Mouse (Mus musculus): ENCODE results near the gene Defb20. TPM values are rescaled to one million over a fixed set of nuclear protein-coding genes. Genes with fewer than 3 reads are reported as not detected.
A peak's percentile ranks its signal among the peaks of the same experiment; 100 is the strongest.

Gene Defb20
- polyA plus RNA-seq, 1 experiment from 2014 or later, result not detected

DNA sequence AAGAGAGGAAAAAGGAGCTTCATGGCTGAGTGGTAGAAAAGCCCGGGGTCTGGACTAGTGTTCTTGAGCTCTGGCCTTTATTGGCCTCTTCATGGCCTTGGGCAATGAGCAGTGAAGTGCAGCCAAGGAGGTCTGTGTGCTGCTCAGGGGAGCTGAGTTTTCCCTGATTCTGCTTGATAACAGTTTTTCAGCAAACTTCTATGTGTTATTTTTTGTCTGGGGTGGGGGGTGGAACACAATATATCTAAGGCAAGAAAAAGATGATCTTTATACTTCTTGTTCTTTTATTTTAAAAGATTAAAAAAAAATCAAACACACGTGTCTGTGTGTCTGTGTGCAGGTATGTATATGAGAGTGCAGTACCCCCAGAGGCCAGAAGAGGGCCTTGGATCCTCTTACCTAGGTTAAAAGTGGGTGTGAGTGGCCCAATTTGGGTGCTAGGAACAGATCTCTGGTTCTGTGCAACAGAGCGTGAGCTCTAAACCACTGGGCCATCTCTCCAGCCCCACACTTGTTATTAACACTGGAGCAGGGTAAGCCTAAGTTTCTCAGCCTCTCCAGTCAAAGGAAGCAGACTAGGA lies 12.2 kb upstream of the Defb20 start, which contains the start of gene Defb23:
Defb23 (minus strand) TSS at position 51 of the 581 bp plus-strand sequence.
- H3K36me3 ChIP-seq (ENCODE audit: insufficient read depth), result no peaks in the 10 kb centered on the region
- no peak for DNase-seq
- peak; percentile 26 for TF ChIP-seq CTCF (IDR thresholded peaks at IDR 0.05; ENCODE audit: low read depth)
- H3K27me3 ChIP-seq (ENCODE audit: insufficient read depth, low read length), result no peaks in the 10 kb centered on the region
- no peaks in the 10 kb centered on the region for H3K9me3 ChIP-seq (ENCODE audit: low read depth, low read length)
- no peak within 1 kb of the TSS for H3K27ac ChIP-seq (ENCODE audit: low read depth)
- no peaks in the 10 kb centered on the region for H3K4me1 ChIP-seq (ENCODE audit: insufficient read depth)
- ATAC-seq (ENCODE audit: insufficient read depth), result no peak
- no peak within 1 kb of the TSS for H3K4me2 ChIP-seq
- no peak within 1 kb of the TSS for H3K9ac ChIP-seq
- no peak within 1 kb of the TSS for H3K4me3 ChIP-seq (ENCODE audit: low read depth, low read length)
- 85% methylated on average over 3 of the region's 3 CpGs for WGBS

DNA sequence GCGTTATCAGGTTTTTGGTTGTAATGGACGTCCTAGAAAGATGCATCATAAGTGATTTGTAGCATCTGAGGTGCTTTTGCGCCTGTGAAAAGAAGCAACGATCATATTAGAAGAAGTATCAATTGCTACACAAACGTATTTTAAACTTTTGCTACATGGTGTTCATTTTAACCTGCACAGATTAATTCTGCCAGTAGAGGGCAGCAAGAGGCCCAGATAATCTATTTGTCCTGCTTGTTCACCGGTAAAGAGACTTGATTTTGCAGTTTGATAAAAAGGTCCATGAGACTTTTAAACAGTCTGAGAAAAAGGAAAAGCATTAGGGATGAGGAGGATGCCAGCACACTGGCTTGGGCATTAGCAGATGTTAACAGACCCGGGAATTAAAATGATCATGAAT lies 5.9 kb upstream of the Defb20 start:
- peak; percentile 82 for DNase-seq
- WGBS, result 27% methylated on average over 7 of the region's 7 CpGs
- no peak for ATAC-seq (ENCODE audit: insufficient read depth)
- H3K36me3 ChIP-seq (ENCODE audit: insufficient read depth), result no peaks in the 10 kb centered on the region
- H3K27me3 ChIP-seq (ENCODE audit: insufficient read depth, low read length), result no peaks in the 10 kb centered on the region
- H3K9ac ChIP-seq, result no peak overlapping the region
- TF ChIP-seq CTCF (IDR thresholded peaks at IDR 0.05; ENCODE audit: low read depth), result peak; percentile 71
- no peak overlapping the region for H3K4me2 ChIP-seq
- H3K4me1 ChIP-seq (ENCODE audit: insufficient read depth), result no peaks in the 10 kb centered on the region
- no peaks in the 10 kb centered on the region for H3K9me3 ChIP-seq (ENCODE audit: low read depth, low read length)
- no peak overlapping the region for H3K27ac ChIP-seq (ENCODE audit: low read depth)
- no peak overlapping the region for H3K4me3 ChIP-seq (ENCODE audit: low read depth, low read length)

DNA sequence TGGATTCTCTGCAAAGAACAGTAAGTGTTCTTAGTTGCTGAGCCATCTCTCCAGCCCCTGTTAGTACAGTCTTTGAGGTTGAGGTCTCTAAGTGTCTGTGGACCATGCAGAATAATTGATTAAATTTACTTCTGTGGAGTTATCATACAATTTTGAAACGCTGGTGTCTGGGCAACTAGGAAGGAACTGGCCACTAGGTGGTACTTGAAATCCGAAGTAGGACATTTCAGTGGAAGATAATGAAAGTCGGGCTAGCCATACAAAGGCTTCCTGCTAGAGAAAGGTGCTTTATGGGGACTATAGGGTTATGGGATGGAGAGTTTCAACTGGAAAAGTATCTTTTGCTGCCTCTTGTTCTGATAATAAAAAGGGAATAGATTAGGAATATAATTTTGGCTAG lies 4.4 kb upstream of the Defb20 start:
- DNase-seq, result peak; percentile 6
- H3K4me2 ChIP-seq, result no peak overlapping the region

DNA sequence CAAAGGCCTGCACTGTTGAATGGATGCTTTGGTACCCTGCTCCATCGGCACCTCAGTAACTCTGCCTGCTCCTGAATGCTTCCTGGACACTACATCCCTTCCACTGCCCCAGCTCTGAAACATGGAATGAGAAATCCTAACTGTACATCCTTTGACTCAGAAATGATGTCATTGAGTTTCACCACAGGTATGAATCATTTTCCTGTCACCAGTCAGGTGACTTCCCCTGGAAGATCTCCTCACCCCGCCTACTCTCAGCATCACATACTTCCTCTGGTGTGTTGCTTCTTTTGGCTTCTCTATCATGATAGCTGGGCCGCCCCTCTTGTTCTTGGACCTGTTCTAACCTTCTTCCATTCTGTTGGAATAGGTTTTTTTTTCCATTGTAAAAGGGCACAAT lies 4.0 kb downstream of the Defb20 start:
- Histone ChIP-seq H3K4me1 (ENCODE audit: insufficient read depth) (no peaks in the 10 kb centered on the region), H3K27ac (ENCODE audit: low read depth) (no peak overlapping the region), H3K4me2 (no peak overlapping the region), H3K9ac (no peak overlapping the region), H3K4me3 (ENCODE audit: low read depth, low read length) (no peak overlapping the region), H3K36me3 (ENCODE audit: insufficient read depth) (no peaks in the 10 kb centered on the region), H3K27me3 (ENCODE audit: insufficient read depth, low read length) (no peaks in the 10 kb centered on the region), H3K9me3 (ENCODE audit: low read depth, low read length) (no peaks in the 10 kb centered on the region)
- no peak for TF ChIP-seq CTCF (IDR thresholded peaks at IDR 0.05; ENCODE audit: low read depth)
- WGBS, result 78% methylated on average over 3 of the region's 3 CpGs
- no peak for DNase-seq
- no peak for ATAC-seq (ENCODE audit: insufficient read depth)

More for the DNA sequence above, 4.4 kb upstream of the Defb20 start:
- no peaks in the 10 kb centered on the region for H3K9me3 ChIP-seq (ENCODE audit: low read depth, low read length)
- no peak overlapping the region for H3K4me3 ChIP-seq (ENCODE audit: low read depth, low read length)
- H3K27me3 ChIP-seq (ENCODE audit: insufficient read depth, low read length), result no peaks in the 10 kb centered on the region
- peak; percentile 39 for TF ChIP-seq CTCF (IDR thresholded peaks at IDR 0.05; ENCODE audit: low read depth)
- H3K4me1 ChIP-seq (ENCODE audit: insufficient read depth), result no peaks in the 10 kb centered on the region
- no peak overlapping the region for H3K9ac ChIP-seq
- WGBS, result 16% methylated on average over 3 of the region's 3 CpGs
- no peak for ATAC-seq (ENCODE audit: insufficient read depth)
- H3K36me3 ChIP-seq (ENCODE audit: insufficient read depth), result no peaks in the 10 kb centered on the region
- H3K27ac ChIP-seq (ENCODE audit: low read depth), result no peak overlapping the region

DNA sequence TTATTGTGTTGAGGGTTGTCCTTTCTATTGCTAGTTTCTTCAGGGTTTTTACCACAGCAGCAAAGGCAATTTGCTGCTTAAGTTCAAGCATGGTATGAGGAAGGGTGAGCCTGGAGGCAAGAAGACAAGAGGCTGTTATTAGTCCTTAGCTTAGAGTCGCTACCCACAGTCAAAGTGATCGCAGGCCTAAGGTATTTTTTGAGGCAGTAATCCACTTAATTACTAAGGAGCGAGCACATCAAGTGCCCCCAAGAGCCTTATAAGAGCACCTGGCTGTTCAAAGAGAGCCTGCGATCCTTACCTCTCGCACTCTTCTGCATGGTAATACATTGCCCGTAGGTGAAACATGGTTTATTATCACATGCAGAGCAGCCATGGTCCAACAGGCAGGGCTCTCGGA lies 4.9 kb downstream of the Defb20 start:
- 74% methylated on average over 7 of the region's 7 CpGs for WGBS
- Histone ChIP-seq H3K4me2 (no peak overlapping the region), H3K4me3 (ENCODE audit: low read depth, low read length) (no peak overlapping the region), H3K27ac (ENCODE audit: low read depth) (no peak overlapping the region), H3K4me1 (ENCODE audit: insufficient read depth) (no peaks in the 10 kb centered on the region), H3K9ac (no peak overlapping the region), H3K9me3 (ENCODE audit: low read depth, low read length) (no peaks in the 10 kb centered on the region), H3K36me3 (ENCODE audit: insufficient read depth) (no peaks in the 10 kb centered on the region), H3K27me3 (ENCODE audit: insufficient read depth, low read length) (no peaks in the 10 kb centered on the region)
- ATAC-seq (ENCODE audit: insufficient read depth), result no peak
- DNase-seq, result no peak
- no peak for TF ChIP-seq CTCF (IDR thresholded peaks at IDR 0.05; ENCODE audit: low read depth)

DNA sequence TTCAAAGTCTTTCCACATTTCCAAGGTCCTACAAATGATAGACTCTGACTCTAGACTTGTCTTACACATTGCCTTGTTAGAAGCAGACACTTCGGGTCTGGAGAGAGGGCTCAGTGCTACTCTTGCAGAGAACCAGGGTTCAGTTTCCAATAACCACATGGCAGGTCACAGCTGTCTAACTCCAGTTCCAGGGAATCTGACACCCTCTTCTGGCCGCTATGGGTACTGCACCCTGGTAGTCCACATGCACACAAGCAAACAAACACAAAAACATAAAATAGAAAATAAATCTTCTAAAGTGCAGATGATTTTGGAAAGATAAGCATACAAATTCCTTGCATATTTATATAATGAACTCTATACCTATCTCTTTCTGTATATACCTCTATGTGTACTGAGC lies 10.2 kb downstream of the Defb20 start:
- TF ChIP-seq CTCF (IDR thresholded peaks at IDR 0.05; ENCODE audit: low read depth), result peak; percentile 58
- WGBS, result 71% methylated on average over 2 of the region's 2 CpGs
- H3K9me3 ChIP-seq (ENCODE audit: low read depth, low read length), result no peaks in the 10 kb centered on the region
- H3K4me3 ChIP-seq (ENCODE audit: low read depth, low read length), result no peak overlapping the region
- H3K4me1 ChIP-seq (ENCODE audit: insufficient read depth), result no peaks in the 10 kb centered on the region
- ATAC-seq (ENCODE audit: insufficient read depth) (no peak), DNase-seq (no peak)
- H3K4me2 ChIP-seq, result no peak overlapping the region
- no peak overlapping the region for H3K9ac ChIP-seq
- H3K36me3 ChIP-seq (ENCODE audit: insufficient read depth), result no peaks in the 10 kb centered on the region
- no peak overlapping the region for H3K27ac ChIP-seq (ENCODE audit: low read depth)
- no peaks in the 10 kb centered on the region for H3K27me3 ChIP-seq (ENCODE audit: insufficient read depth, low read length)

DNA sequence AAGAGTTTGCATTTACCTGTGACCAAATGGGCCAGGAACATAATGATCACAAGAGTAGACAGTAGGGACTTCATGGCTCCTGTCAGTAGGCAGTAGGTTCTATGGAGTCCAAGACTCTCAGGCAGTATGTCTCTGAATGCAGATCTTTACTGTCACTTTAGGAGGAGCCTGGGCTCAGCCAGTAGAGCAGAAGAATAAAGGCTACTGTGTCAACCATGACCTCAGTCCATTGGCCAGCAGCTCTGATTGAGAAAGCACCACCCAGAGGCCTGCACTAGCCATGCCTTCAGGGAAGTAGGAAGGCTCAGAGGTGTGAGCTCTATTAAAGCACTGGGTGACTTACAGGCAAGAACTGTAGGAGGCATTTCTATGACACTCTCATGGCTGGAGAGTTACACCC lies 13.2 kb downstream of the Defb20 start, which contains the start of gene Defb22:
Defb22 (minus strand) TSS at position 101 of the 400 bp plus-strand sequence.
- H3K9me3 ChIP-seq (ENCODE audit: low read depth, low read length), result no peaks in the 10 kb centered on the region
- no peak within 1 kb of the TSS for H3K4me2 ChIP-seq

More for the DNA sequence above, 13.2 kb downstream of the Defb20 start, which contains the start of gene Defb22:
- ATAC-seq (ENCODE audit: insufficient read depth) (no peak), DNase-seq (no peak)
- H3K4me1 ChIP-seq (ENCODE audit: insufficient read depth), result no peaks in the 10 kb centered on the region
- no peaks in the 10 kb centered on the region for H3K27me3 ChIP-seq (ENCODE audit: insufficient read depth, low read length)
- H3K27ac ChIP-seq (ENCODE audit: low read depth), result no peak within 1 kb of the TSS
- no peak for TF ChIP-seq CTCF (IDR thresholded peaks at IDR 0.05; ENCODE audit: low read depth)
- no peak within 1 kb of the TSS for H3K9ac ChIP-seq
- no peaks in the 10 kb centered on the region for H3K36me3 ChIP-seq (ENCODE audit: insufficient read depth)
- no peak within 1 kb of the TSS for H3K4me3 ChIP-seq (ENCODE audit: low read depth, low read length)
